10 mouse cellular contexts compared by ENCODE assay signal in the genomic region with DNA sequence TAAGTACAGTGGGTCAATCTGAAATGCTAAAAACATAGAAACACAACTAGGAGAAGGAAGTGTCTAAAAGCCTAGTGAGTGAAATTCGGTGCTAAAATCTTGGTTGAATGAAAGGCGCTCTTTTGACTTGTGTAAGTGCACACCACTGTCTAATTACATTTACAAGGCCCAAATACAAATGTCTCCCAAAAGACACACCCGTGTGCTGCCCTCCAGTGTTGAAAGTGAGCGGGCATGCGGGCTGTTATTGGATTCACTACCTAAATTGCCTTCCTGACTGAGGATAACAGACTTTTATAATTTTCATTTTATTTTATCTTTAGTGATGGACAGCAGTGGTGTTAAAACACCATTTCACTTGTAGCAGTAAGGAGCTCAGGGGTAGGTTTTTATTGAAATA.
DNase-seq lines count a peak whose midpoint lies in the region; ATAC-seq and TF ChIP-seq lines count a peak whose summit lies in the region.
"Had no signal": no experiment of that assay in that cellular context is flagged by ENCODE, and none has a peak within 500 bp of the region (broad histone marks: within the 10 kb centered on the region; RNA-seq: fewer than 3 reads in every experiment).

No protein-coding gene starts in this region.

- no peaks in the 10 kb centered on the region for H3K36me3 ChIP-seq in kidney, postnatal 0 days (ENCODE audit: insufficient read depth, low read length)
- H3K36me3 ChIP-seq: heart, embryonic 12.5 days had no signal

- H3K9me3 ChIP-seq in kidney, postnatal 0 days (replicated peaks; ENCODE audit: low read length): no peaks in the 10 kb centered on the region
- H3K9me3 ChIP-seq: heart, embryonic 12.5 days had no signal

- H3K27me3 ChIP-seq in kidney, postnatal 0 days (ENCODE audit: insufficient read depth, low read length): no peaks in the 10 kb centered on the region
- H3K27me3 ChIP-seq: heart, embryonic 12.5 days had no signal

- no peak overlapping the region for H3K4me2 ChIP-seq in kidney, postnatal 0 days (ENCODE audit: low read length)
- H3K4me2 ChIP-seq: heart, embryonic 12.5 days had no signal

- H3K27ac ChIP-seq in kidney, postnatal 0 days: no peak overlapping the region
- H3K27ac ChIP-seq: liver, embryonic 14.5 days had no signal

- H3K4me1 ChIP-seq in kidney, postnatal 0 days (replicated peaks; ENCODE audit: insufficient read depth, low read length): no peaks in the 10 kb centered on the region
- H3K4me1 ChIP-seq: heart, embryonic 12.5 days had no signal

- no peak for ATAC-seq in kidney, postnatal 0 days (replicated peaks; ENCODE audit: low FRiP score, low read depth)
- ATAC-seq in activated CD4-positive, CD25-positive, alpha-beta regulatory T cell, adult 4 months: no peak

- TF ChIP-seq CTCF in kidney, postnatal 0 days (IDR thresholded peaks at IDR 0.05; ENCODE audit: low read depth): peak; percentile 50

- WGBS in kidney, postnatal 0 days: 87% methylated on average over 5 of the region's 5 CpGs

- H3K9ac ChIP-seq in kidney, postnatal 0 days (ENCODE audit: low read depth, low read length): no peak overlapping the region
- H3K9ac ChIP-seq: heart, embryonic 12.5 days; liver, embryonic 14.5 days had no signal

- no peak overlapping the region for H3K4me3 ChIP-seq in kidney, postnatal 0 days (replicated peaks; ENCODE audit: low read depth, low read length)
- H3K4me3 ChIP-seq: heart, embryonic 12.5 days had no signal

- peak; percentile 16 to 36 for DNase-seq in adrenal gland, postnatal 36 days
- no peak for DNase-seq in adrenal gland, postnatal 4 days (ENCODE audit: low spot score in 2 of 2)
- DNase-seq in kidney, postnatal 0 days (ENCODE audit: low spot score): peak; percentile 11
- DNase-seq in kidney, adult 18-20 months: no peak
- DNase-seq in testis, postnatal 10 days (ENCODE audit: low spot score): peak; percentile 44
- DNase-seq in testis, postnatal 14 days (ENCODE audit: low spot score): no peak
- no peak for DNase-seq in yolk sac, embryonic 10.5 days (ENCODE audit: low spot score)

Comparison
In these comparisons a context has a peak if more than half of its experiments do, and no peak if none do; other contexts are left out.
1. DNase-seq: peak in adrenal gland, postnatal 36 days (2 of 2), kidney, postnatal 0 days (single experiment) and testis, postnatal 10 days (single experiment); none in adrenal gland, postnatal 4 days (0 of 2), kidney, adult 18-20 months (single experiment), testis, postnatal 14 days (single experiment) and yolk sac, embryonic 10.5 days (single experiment).